Mouse (Mus musculus) adrenal gland, adult 8-10 months (tissue): Measurements from ENCODE around the gene Mios. TPM values are rescaled to one million over a fixed set of nuclear protein-coding genes. Genes with fewer than 3 reads are reported as not detected.

Source experiments
- DNase-seq: peaks from one replicate; pipeline ENCODE4 v3.0.0; 2022
- total RNA-seq, 4 experiments: library from RNA; stranded (reverse); gene quantifications; 2 replicates each; pipeline ENCODE4 v1.2.4; 2022

Mios gene
- total RNA-seq, 4 experiments from 2014 or later: 17.4 to 21.3 (median 19.3) TPM

DNA sequence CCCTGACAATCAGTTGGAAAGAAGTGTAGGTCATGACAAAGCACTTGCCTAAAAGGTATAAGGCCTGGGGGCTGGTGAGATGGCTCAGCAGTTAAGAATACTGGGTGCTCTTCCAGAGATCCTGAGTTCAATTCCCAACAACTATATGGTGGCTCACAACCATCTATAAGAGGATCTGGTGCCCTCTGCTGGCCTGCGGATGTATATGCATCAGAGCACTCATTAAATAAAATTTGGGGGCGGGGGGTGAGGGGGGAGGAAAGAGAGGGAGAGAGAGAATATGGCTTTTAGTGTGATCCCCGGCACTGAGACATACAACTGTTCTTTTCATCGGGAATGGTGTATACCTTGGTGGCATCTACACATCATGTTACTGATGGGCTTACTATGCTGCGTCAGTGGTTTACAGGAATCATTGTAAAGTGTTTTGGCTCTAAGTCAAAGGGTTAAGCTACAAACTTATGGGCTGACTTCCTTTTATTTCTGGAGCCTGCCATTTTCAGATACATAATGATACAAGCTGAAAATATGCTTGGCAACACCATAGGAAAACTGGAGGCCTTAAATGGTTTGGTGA, 69.5 kb downstream of the Mios start:
- DNase-seq: no peak

DNA sequence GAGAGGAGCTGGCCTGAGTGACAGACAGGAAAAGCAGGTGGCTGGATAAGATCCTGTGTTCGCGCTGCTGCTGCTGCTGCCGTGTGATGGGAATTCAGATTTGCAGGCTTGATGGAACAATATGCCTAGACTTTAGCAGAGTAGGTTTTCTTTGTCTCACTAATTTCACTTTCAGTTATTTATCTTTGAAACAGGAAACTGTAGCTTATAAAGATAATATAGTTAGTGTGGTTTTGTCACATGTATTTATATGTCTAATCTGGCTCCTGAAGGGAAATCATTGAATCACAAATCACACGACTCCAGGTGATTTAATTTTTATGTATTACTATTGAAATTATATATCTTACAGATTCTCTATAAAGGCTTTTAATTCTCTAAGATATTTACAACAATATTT, 74.2 kb downstream of the Mios start:
- no peak for DNase-seq

DNA sequence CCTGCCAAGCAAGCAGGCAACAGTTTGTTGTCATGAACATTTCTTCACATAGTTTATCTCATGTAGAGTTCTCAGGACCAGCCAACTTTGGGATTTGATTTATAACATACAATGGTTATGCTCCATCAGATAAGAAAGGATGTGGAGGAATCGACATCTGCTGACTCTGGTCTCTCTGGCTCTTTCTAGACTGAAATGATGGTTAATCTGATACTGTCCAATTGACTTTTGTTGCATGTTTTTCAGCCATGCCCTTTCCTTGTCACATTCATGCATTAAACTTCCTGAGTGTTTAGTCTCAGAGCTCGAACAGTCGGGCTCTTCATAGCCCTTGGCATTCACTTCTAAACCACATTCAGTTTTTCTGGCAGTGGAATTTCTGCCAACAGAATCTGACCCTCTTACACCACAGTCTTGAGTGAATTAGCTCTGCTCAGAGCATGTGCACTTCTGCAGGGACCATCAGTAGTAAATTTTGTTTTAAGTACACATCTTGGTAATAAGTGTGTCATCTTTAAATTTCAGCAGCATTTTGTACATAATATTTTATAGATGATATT, 76.5 kb downstream of the Mios start:
- no peak for DNase-seq

Other genes with a start within 250 kb of the Mios start
- gene Col28a1, start 16.6 kb upstream of the Mios start, total RNA-seq: 1 to 10 TPM in 2 of 4 experiments, under 1 TPM in 2; 0.80 to 2.8 (median 1.4) TPM
- 10 to 100 TPM; 15.4 to 19.1 (median 17.4) TPM for gene Rpa3, start 50.0 kb downstream of the Mios start, total RNA-seq
- gene Umad1, start 50.1 kb downstream of the Mios start, total RNA-seq: 10 to 100 TPM; 18.4 to 23.3 (median 22.1) TPM
- 1 to 10 TPM in 2 of 4 experiments, under 1 TPM in 1, not detected in 1; 0.07 to 1.5 (median 1.1) TPM for gene Gm45062, start 50.2 kb downstream of the Mios start, total RNA-seq